Mouse (Mus musculus): ENCODE measurements around the gene Ccnd2. TPM values are rescaled to one million over a fixed set of nuclear protein-coding genes. Genes with fewer than 3 reads are reported as not detected.

Ccnd2 gene
- total RNA-seq, 2 experiments from 2014 or later = 6.9 to 16.6 TPM

DNA sequence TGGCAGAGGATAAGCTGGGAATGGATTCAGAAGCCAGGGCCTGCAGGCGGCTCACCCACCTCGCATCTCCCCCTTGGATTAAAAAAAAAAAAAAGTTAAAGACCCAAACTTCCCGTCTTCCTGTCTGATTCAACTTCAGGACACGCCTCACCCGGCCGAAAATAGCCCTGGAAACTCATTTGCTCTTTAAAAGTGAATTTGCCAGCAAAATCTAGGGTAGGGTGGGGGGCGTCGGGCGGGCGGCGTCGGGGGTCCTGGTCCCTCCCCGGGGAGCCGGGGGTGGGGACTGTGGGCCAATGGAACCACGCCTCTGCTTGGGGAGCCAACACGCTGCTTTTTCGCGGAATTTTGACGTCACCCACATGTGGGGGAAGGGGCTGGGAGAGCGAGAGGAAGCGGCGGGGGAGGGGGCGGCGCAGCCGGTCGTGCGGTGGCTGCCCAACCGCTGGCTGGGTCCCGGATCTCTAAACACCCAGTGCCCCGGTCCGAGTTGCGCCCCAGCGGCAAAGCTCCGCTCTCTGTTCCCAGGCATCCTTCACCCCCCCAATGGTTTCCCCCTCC, 2.8 kb upstream of the Ccnd2 start:
- peak; percentile 61 for DNase-seq
- intact Hi-C loops (cut with DNase I) = no loop called here
- Histone ChIP-seq H3K27ac (peak overlapping the region; percentile 76), H3K4me3 (peak overlapping the region; percentile 80)
- no peak for TF ChIP-seq CTCF (IDR thresholded peaks at IDR 0.05)

DNA sequence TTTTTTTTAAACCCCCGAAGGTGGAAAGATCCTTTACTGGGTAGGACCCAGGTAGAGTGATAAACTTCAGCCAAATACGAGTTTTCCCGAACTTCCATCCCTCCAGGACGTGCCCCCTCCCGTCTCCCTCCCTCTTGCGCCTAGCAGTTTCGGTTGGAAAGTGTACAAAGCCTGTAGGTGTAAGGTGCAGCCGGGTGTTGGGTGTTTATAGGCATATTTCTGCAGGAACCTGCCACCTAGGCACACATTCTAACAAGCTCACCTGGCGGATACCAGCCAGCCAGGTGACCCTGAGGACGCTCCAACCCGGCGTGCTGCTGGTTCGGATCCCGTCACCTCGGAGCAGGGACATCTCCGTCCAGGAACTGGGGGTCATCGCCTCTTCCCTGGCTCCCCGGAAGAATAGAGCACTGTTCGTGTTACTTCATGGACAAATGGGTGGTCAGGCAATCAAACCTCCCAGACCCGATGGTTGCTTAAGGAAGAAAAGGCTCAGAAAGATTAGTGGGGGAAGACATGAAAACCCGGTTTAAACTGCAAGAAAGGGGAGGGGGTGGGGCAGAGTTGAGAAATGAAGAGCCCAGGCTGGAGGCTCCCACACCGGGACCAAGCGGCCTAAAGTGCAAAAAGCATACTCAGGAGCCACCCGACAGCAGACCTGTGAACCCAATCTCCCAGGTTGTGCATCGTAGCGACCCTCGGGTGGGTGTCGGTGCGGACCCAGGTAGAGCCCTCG, 2.1 kb upstream of the Ccnd2 start:
- TF ChIP-seq CTCF (IDR thresholded peaks at IDR 0.05) = no peak
- DNase-seq = no peak
- Histone ChIP-seq H3K27ac (peak overlapping the region; percentile 76), H3K4me3 (peak overlapping the region; percentile 80)
- intact Hi-C loops (cut with DNase I) = no loop called here

DNA sequence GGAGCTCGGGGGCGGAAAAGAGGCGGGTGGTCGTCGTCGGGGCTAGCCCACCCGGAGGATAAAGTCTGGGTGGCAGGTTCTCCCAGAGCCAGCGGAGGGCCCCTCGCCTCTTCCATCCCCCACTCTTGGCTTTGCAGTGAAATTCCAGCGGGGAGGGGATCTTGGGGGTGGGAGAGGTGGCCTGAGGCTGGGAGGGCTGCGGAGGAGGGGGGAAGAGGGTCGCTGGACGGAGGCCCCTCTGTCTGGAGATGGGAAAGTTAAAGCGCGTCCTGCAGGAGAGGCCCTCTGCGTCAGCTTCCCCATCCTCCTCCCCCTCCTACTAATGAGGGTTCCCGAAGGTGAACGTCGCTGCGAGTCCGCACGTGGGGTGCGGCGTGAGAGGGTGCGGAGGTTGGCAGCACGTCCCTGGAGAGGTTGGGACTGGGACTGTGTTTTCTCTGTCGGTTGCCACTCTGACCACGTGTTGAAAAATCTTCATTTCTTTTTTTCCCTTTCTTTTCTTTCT, 1.4 kb upstream of the Ccnd2 start:
- no peak for TF ChIP-seq CTCF (IDR thresholded peaks at IDR 0.05)
- H3K4me3 ChIP-seq = peak overlapping the region; percentile 80
- peak overlapping the region; percentile 76 for H3K27ac ChIP-seq
- intact Hi-C loops (cut with DNase I) = no loop called here
- DNase-seq = peak; percentile 45

DNA sequence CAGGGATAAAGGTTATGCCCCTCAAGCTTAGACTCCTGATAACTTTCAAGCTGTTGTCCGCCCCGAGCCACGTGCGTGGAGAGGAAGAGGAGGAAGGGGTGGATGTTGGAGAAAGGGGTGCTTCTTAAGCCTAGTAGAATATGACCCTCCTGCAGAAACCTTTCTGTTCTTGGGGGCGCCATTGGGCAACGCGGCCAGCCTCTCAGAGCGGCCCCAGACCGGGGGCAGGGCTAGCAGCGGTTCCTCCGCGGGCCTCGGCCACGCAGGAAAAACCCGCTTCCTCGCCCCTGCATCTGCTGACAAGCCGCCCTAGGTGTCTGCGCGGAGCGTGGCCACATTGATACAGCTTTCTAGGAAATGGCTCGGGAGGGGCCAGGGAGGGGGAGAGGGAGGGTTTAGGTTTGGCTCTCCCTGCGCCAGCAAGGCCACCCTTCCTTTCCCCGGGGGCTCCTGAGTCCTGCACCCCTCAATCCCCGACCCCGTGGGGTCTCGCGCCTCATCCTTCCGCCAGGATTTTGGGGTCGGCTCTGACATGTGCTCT, 358 bp downstream of the Ccnd2 start:
- Histone ChIP-seq H3K4me3 (peak overlapping the region; percentile 80), H3K27ac (peak overlapping the region; percentile 80)
- intact Hi-C loops (cut with DNase I) = no loop called here
- DNase-seq = peak; percentile 44
- TF ChIP-seq CTCF (IDR thresholded peaks at IDR 0.05) = no peak

DNA sequence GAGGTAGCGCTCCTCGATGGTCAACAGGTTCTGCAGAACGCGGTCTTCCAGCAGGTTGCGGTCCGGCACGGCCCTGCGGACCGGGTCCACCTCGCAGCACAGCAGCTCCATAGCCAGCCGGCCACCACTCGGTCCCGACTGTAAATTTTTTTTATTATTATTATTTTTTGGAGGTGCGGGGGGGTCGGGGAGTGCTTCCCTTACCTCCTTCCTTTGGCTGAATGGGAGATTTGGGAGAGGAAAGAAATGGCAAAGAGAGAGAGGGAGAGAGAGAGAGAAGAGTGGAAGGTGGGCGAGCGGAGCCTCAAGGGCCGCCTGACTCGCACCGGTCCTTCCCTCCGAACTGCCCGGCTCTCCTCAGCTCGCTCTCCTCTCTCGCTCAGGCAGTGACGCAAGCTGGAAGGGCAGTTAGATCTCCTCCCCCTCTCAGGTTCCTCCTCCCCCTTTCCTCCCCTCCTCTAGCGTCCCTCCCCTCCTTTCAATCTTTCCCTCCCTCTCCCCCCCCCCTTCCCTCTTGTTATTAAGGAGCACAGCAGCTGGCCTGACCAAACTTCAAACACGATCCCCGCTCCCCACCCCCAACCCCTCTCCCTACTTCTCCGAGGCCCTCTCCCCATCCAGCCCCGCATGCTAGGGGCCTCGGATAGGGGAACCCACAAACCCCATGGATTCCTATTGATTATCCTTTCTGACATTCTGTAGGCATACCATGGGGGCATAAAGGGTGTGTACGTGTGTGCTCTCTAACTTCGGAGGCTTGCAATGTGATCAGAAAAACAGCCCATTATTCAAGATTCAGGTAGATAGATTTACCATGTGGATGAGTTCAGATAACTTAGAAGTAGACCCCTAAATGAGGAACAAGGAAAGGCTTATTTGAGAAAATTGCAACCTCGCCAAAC, 1.1 kb downstream of the Ccnd2 start:
- no peak for TF ChIP-seq CTCF (IDR thresholded peaks at IDR 0.05)
- intact Hi-C loops (cut with DNase I) = no loop called here
- Histone ChIP-seq H3K4me3 (peak overlapping the region; percentile 80), H3K27ac (peak overlapping the region; percentile 88)
- peak; percentile 82 for DNase-seq

DNA sequence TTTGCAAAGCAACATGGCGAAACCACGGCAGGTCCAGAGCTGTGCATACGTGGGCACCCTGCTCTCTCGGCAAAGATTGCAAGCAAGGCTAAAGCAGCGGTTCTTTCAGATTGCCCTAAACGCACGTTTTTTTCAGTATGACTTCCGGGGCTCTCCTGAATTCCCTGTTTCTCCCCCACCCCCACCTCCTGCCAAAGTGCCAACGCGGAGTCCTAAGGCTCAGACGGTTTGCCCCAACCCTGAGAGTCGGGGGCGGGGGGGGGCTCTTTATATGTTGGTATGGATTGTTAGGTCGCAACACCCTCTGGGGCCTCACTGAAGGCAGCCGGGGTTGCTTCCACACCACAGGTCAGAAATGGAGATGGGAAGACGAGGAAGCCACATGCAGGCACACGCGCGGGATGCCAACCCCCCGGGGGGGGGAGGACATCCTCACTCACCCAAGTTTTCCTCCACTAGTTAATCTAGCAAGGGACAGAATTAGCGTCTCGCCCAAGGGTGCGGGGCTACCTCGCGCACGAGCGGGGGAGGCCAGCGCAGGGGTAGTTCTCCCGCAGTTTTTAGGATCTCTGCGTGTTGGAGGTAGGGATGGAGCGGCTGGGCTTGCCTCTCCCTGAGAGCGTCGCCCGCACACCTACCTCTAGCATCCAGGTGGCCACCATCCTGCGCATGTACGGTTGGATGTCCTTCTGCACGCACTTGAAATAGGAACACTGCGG, 1.9 kb downstream of the Ccnd2 start:
- DNase-seq = peak; percentile 36

DNA sequence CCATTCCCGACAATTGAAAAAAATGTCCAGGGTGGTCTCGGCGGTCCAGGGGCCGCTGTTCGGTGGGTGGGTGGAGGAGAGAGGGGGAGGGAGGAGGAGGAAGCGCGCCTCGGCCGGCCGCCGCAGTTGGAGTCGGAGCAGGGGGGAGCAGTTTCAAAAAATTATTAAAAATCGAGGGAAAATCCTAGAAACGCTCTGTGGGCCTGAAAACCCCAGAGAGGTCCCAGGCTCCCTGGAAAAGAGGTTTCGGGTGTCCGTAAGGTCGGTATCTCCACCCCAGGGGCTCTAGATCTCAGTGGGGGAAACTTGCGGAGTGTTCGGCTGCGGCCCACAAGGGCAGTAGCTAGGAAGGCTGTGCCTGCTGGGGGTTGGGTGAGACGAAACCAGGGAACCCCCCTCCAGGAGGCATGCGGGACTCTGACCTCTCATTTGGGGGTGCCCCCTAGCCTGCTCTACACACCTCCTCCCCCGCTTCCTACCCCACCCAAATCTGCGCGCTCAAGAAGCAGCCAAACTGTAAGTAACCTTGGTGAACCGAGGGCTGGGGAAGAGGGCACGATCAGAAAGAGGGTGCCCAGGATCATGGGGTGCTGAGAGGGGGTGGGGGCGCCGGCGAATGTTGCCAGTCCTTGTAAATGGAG, 2.6 kb downstream of the Ccnd2 start:
- peak; percentile 37 for DNase-seq
- peak overlapping the region; percentile 80 for H3K4me3 ChIP-seq
- intact Hi-C loops (cut with DNase I) = loop anchor here (5.0 kb wide), 1 partner anchor 118 kb away; no protein-coding TSS in a partner anchor
- no peak for TF ChIP-seq CTCF (IDR thresholded peaks at IDR 0.05)
- H3K27ac ChIP-seq = peak overlapping the region; percentile 88

More for the DNA sequence above, 1.9 kb downstream of the Ccnd2 start:
- no peak for TF ChIP-seq CTCF (IDR thresholded peaks at IDR 0.05)
- H3K27ac ChIP-seq = peak overlapping the region; percentile 88
- H3K4me3 ChIP-seq = peak overlapping the region; percentile 80
- intact Hi-C loops (cut with DNase I) = loop anchor here (5.0 kb wide), 1 partner anchor 117 kb away; no protein-coding TSS in a partner anchor

DNA sequence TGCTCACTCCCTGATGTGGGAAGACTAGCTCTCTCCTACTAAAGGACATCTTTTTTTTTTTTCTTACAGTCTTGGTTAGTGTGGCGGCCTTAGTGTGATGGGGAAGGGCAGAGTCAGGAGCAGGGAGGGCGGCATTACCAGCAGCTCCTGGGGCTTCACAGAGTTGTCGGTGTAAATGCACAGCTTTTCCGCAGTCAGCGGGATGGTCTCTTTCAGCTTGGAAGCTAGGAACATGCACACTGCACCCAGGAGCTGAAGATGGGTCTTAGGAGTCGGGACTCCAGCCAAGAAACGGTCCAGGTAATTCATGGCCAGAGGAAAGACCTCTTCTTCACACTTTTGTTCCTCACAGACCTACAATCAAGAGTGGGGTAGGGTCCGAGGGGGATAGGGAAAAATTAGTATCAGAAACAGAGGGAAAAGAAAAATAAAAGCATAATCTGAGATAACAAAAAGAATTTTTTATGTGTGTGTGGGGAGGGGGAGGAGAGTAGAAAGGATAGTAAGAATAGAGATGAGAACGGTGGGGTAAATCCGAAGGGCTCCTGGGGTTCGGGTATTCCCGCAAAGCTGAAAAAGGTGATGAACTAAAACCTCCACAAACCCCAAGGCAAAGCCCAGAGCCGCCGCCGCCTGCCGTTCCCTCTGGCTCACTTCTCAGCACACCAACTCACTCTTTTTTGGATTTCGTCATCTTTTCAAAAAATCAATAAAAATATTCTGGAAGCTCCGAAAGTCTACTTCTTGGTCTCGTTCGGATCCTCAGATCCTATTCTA, 3.3 kb downstream of the Ccnd2 start:
- peak; percentile 31 for DNase-seq
- H3K4me3 ChIP-seq = peak overlapping the region; percentile 80
- intact Hi-C loops (cut with DNase I) = loop anchor here (5.0 kb wide), 1 partner anchor 119 kb away; no protein-coding TSS in a partner anchor
- no peak for TF ChIP-seq CTCF (IDR thresholded peaks at IDR 0.05)
- peak overlapping the region; percentile 88 for H3K27ac ChIP-seq

DNA sequence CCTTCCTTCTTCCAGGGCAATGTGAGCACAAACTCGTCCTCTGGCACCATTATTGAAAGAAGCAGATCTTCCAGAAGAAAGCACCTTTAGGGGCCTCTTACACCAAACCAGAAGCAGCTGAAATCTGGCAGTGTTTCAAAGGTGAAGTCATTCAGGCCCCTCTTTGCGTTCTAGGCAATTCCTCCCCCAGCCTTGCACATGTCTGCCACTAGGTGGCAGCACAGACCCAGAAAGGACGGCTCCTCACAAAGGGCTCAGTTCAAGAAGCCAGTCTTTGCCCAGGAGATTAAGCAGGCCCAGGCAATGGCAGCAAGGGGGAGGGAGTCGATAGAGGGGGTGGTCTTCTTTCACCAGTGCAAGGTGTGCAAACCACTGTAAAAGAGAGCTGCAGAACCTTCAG, 4.3 kb downstream of the Ccnd2 start:
- DNase-seq = peak; percentile 85
- Histone ChIP-seq H3K27ac (0 out of 2 replicates have a peak overlapping the region, but pooled peaks have one; percentile 20), H3K4me3 (peak overlapping the region; percentile 80)
- intact Hi-C loops (cut with DNase I) = loop anchor here (1.0 to 5.0 kb wide), 3 partner anchors 120 to 299 kb away; partner anchors contain the start of gene Parp11
- TF ChIP-seq CTCF (IDR thresholded peaks at IDR 0.05) = peak; percentile 100

DNA sequence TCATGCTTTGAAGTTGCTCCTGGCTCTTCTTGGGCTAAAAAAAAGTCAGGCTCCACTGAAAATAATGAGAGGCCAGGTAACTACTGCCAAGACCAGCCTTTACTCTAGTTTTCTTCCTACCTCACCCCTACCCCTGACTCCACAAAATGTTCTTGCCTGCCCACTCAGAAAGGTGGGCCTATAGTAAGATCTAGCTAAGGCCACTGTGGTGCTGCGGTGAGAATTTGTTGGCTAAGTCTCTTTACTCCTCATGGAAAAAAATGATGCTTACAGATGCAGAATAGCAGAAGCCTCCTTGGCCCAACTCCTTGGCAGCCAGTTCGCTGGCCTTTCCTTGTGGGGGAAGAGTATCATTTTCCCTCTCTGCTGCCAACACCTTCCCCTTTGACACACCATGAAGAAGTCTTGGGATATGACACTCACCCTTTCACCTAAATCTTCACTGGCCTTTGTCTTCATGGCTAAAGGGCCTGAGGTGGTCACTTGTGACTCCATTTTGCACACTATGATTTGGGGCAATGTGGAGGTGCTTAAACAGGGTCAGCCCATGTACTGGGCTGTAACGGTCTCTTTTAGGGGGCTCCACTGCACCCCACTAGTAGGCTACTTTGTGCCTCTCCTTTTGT, 5.6 kb downstream of the Ccnd2 start:
- peak; percentile 58 for DNase-seq
- Histone ChIP-seq H3K4me3 (no peak overlapping the region), H3K27ac (no peak overlapping the region)
- intact Hi-C loops (cut with DNase I) = loop anchor here (5.0 kb wide), 1 partner anchor 121 kb away; no protein-coding TSS in a partner anchor
- no peak for TF ChIP-seq CTCF (IDR thresholded peaks at IDR 0.05)

Data from gastrocnemius, adult 2 months (tissue).